Mouse (Mus musculus): ENCODE results near the gene Acot7. TPM values are rescaled to one million over a fixed set of nuclear protein-coding genes. Genes with fewer than 3 reads are reported as not detected.

The Acot7 gene
- total RNA-seq (2014; rRNA removed) (9.3 and 10.7 TPM in 2 replicates), polyA plus RNA-seq (2012; rRNA removed) (18.4 and 20.8 TPM in 2 replicates)

GRCm38 (mm10) chr4:152177537-152178343 lies at the start of gene Acot7:
TSS of gene Acot7 (plus strand) at chr4:152178134.
- Histone ChIP-seq H3K27me3 (ENCODE audit: control insufficient read depth, insufficient read depth, low read length) (no peaks in the 10 kb centered on the region), H3K36me3 (ENCODE audit: control insufficient read depth, insufficient read depth, low read length) (no peaks in the 10 kb centered on the region), H3K4me1 (ENCODE audit: control insufficient read depth, insufficient read depth, low read length) (peaks cover 11% of the 10 kb centered on the region; the same call in 1 of the 2 replicates), H3K27ac (replicated peaks; ENCODE audit: insufficient read depth, low read depth, low read length) (peak within 1 kb of the TSS; percentile 97), H3K79me2 (ENCODE audit: control insufficient read depth, insufficient read depth, low read length) (peaks cover 26% of the 10 kb centered on the region), H3K9ac (ENCODE audit: low read depth, low read length) (peak within 1 kb of the TSS; percentile 97), H3K4me3 (ENCODE audit: insufficient read depth, low read depth, low read length) (peak within 1 kb of the TSS; percentile 88)
- DNase-seq (ENCODE audit: extremely low read depth, low read depth, low spot score) = peak; percentile 60
- peak; percentile 74; the same call in 1 of the 2 replicates for TF ChIP-seq POLR2A (IDR thresholded peaks at IDR 0.05; ENCODE audit: extremely low read depth, insufficient read depth, low read length)
- TF ChIP-seq CTCF (IDR thresholded peaks at IDR 0.05; ENCODE audit: low read depth, low read length) = no peak
- under 1% methylated on average over 107 of the region's 108 CpGs for WGBS

- TF ChIP-seq POLR2A (IDR thresholded peaks at IDR 0.05; ENCODE audit: extremely low read depth, insufficient read depth, low read length) (no peak), CTCF (IDR thresholded peaks at IDR 0.05; ENCODE audit: low read depth, low read length) (no peak)
- Histone ChIP-seq H3K27ac (replicated peaks; ENCODE audit: insufficient read depth, low read depth, low read length) (no peak overlapping the region), H3K27me3 (ENCODE audit: control insufficient read depth, insufficient read depth, low read length) (peaks cover 9% of the 10 kb centered on the region), H3K36me3 (ENCODE audit: control insufficient read depth, insufficient read depth, low read length) (no peaks in the 10 kb centered on the region), H3K4me1 (ENCODE audit: control insufficient read depth, insufficient read depth, low read length) (no peaks in the 10 kb centered on the region; the same call in 1 of the 2 replicates), H3K79me2 (ENCODE audit: control insufficient read depth, insufficient read depth, low read length) (no peaks in the 10 kb centered on the region), H3K9ac (ENCODE audit: low read depth, low read length) (no peak overlapping the region), H3K4me3 (ENCODE audit: insufficient read depth, low read depth, low read length) (no peak overlapping the region)
- 32% methylated on average over 5 of the region's 5 CpGs for WGBS
- no peak for DNase-seq (ENCODE audit: extremely low read depth, low read depth, low spot score)
Measured at GRCm38 (mm10) chr4:152128784-152129183, 49.1 kb upstream of the Acot7 start.

GRCm38 (mm10) chr4:152129395-152129930 lies 48.5 kb upstream of the Acot7 start:
- H3K27ac ChIP-seq (replicated peaks; ENCODE audit: insufficient read depth, low read depth, low read length) = no peak overlapping the region
- no peaks in the 10 kb centered on the region for H3K79me2 ChIP-seq (ENCODE audit: control insufficient read depth, insufficient read depth, low read length)
- H3K27me3 ChIP-seq (ENCODE audit: control insufficient read depth, insufficient read depth, low read length) = peaks cover 9% of the 10 kb centered on the region
- H3K36me3 ChIP-seq (ENCODE audit: control insufficient read depth, insufficient read depth, low read length) = no peaks in the 10 kb centered on the region
- TF ChIP-seq CTCF (IDR thresholded peaks at IDR 0.05; ENCODE audit: low read depth, low read length) = no peak
- no peak for TF ChIP-seq POLR2A (IDR thresholded peaks at IDR 0.05; ENCODE audit: extremely low read depth, insufficient read depth, low read length)
- 53% methylated on average over 13 of the region's 13 CpGs for WGBS
- no peak overlapping the region for H3K4me3 ChIP-seq (ENCODE audit: insufficient read depth, low read depth, low read length)
- no peak for DNase-seq (ENCODE audit: extremely low read depth, low read depth, low spot score)
- no peak overlapping the region for H3K9ac ChIP-seq (ENCODE audit: low read depth, low read length)
- H3K4me1 ChIP-seq (ENCODE audit: control insufficient read depth, insufficient read depth, low read length) = no peaks in the 10 kb centered on the region; the same call in 1 of the 2 replicates

GRCm38 (mm10) chr4:152130771-152131653 lies 46.9 kb upstream of the Acot7 start:
- peak overlapping the region; percentile 39; the same call in 1 of the 2 replicates for H3K4me3 ChIP-seq (ENCODE audit: insufficient read depth, low read depth, low read length)
- H3K4me1 ChIP-seq (ENCODE audit: control insufficient read depth, insufficient read depth, low read length) = no peaks in the 10 kb centered on the region; the same call in 1 of the 2 replicates
- H3K27me3 ChIP-seq (ENCODE audit: control insufficient read depth, insufficient read depth, low read length) = peaks cover 5% of the 10 kb centered on the region
- under 1% methylated on average over 84 of the region's 85 CpGs for WGBS
- peak; percentile 59 for DNase-seq (ENCODE audit: extremely low read depth, low read depth, low spot score)
- no peaks in the 10 kb centered on the region for H3K36me3 ChIP-seq (ENCODE audit: control insufficient read depth, insufficient read depth, low read length)
- TF ChIP-seq POLR2A (IDR thresholded peaks at IDR 0.05; ENCODE audit: extremely low read depth, insufficient read depth, low read length) = no peak
- peak; percentile 64 for TF ChIP-seq CTCF (IDR thresholded peaks at IDR 0.05; ENCODE audit: low read depth, low read length)
- H3K27ac ChIP-seq (replicated peaks; ENCODE audit: insufficient read depth, low read depth, low read length) = no peak overlapping the region
- H3K9ac ChIP-seq (ENCODE audit: low read depth, low read length) = peak overlapping the region; percentile 46
- no peaks in the 10 kb centered on the region for H3K79me2 ChIP-seq (ENCODE audit: control insufficient read depth, insufficient read depth, low read length)
